Mouse (Mus musculus) forebrain, embryonic 15.5 days (tissue): ENCODE data around the gene Msl1. TPM values are rescaled to one million over a fixed set of nuclear protein-coding genes. Genes with fewer than 3 reads are reported as not detected.
A peak's percentile ranks its signal among the peaks of the same experiment; 100 is the strongest.

ENCODE experiments used
- ATAC-seq: fragments of 200-750 bp; cut with Nextera tagmentation; replicated peaks from 2 replicates; pipeline ENCODE4 v1.8.0; 2017; ENCODE audit warnings: mild to moderate bottlenecking, moderate TSS enrichment, moderate library complexity
- H3K27ac ChIP-seq: fragments of 300-500 bp; sonication (generic); replicated peaks from 2 replicates; pipeline ENCODE4 v1.5.1; 2015; ENCODE audit warnings: mild to moderate bottlenecking, inconsistent platforms
- H3K27me3 ChIP-seq: fragments of 300-500 bp; sonication (generic); 2 replicates; pipeline ENCODE4 v1.6.1; 2015; ENCODE audit warnings: inconsistent platforms
- H3K36me3 ChIP-seq: fragments of 300-500 bp; sonication (generic); 2 replicates; pipeline ENCODE4 v1.6.1; 2015; ENCODE audit warnings: mild to moderate bottlenecking, inconsistent platforms
- H3K4me1 ChIP-seq: fragments of 300-500 bp; sonication (generic); 2 replicates; pipeline ENCODE4 v1.6.1; 2015; ENCODE audit warnings: inconsistent platforms
- H3K4me2 ChIP-seq: fragments of 300-500 bp; sonication (generic); replicated peaks from 2 replicates; pipeline ENCODE4 v1.6.1; 2015; ENCODE audit warnings: mild to moderate bottlenecking, inconsistent platforms
- H3K4me3 ChIP-seq: fragments of 300-500 bp; sonication (generic); 2 replicates; pipeline ENCODE4 v1.5.1; 2015; ENCODE audit warnings: mild to moderate bottlenecking, inconsistent platforms
- H3K9ac ChIP-seq: fragments of 300-500 bp; sonication (generic); replicated peaks from 2 replicates; pipeline ENCODE4 v1.6.1; 2015; ENCODE audit warnings: mild to moderate bottlenecking, inconsistent platforms
- H3K9me3 ChIP-seq: fragments of 300-500 bp; sonication (generic); 2 replicates; pipeline ENCODE4 v1.6.1; 2016; ENCODE audit warnings: inconsistent platforms
- WGBS: fragments of 180-500 bp; shearing (Covaris S2); methylation state at CpG from one replicate; pipeline ENCODE4 v1.1.7; 2015; ENCODE audit warnings: mixed read lengths; 5-methylcytosine and 5-hydroxymethylcytosine counted together
- polyA plus RNA-seq: library from polyadenylated mRNA; unstranded; fragments of >200 nt; fragmentation: Nextera tagmentation; extraction: Ambion mirVana; gene quantifications from 2 replicates; pipeline ENCODE4 v1.2.1, GENCODE M21; 2015

The Msl1 gene
- polyA plus RNA-seq, 1 experiment from 2014 or later = 31.7 TPM

GRCm38 (mm10) chr11:98773635-98774295, 21.6 kb upstream of the Msl1 start:
- peaks cover 60% of the 10 kb centered on the region for H3K4me1 ChIP-seq
- WGBS = under 1% methylated on average over 37 of the region's 37 CpGs
- peak overlapping the region; percentile 51; the same call in 1 of the 2 replicates for H3K9ac ChIP-seq
- no peaks in the 10 kb centered on the region for H3K9me3 ChIP-seq
- peaks cover 24% of the 10 kb centered on the region for H3K36me3 ChIP-seq
- H3K27me3 ChIP-seq = no peaks in the 10 kb centered on the region
- peak overlapping the region; percentile 40 for H3K4me3 ChIP-seq
- peak overlapping the region; percentile 73; the same call in 1 of the 2 replicates for H3K27ac ChIP-seq
- peak; percentile 67 for ATAC-seq
- peak overlapping the region; percentile 88 for H3K4me2 ChIP-seq

GRCm38 (mm10) chr11:98774582-98775347, 20.6 kb upstream of the Msl1 start, which contains the start of gene Nr1d1:
Nr1d1 (minus strand) TSS chr11:98775333.
- peak within 1 kb of the TSS; percentile 40 for H3K4me3 ChIP-seq
- H3K27ac ChIP-seq = peak within 1 kb of the TSS; percentile 73
- peaks cover 14% of the 10 kb centered on the region for H3K36me3 ChIP-seq
- H3K4me1 ChIP-seq = peaks cover 53% of the 10 kb centered on the region
- H3K9me3 ChIP-seq = no peaks in the 10 kb centered on the region
- H3K9ac ChIP-seq = peak within 1 kb of the TSS; percentile 51
- 1% methylated on average over 22 of the region's 22 CpGs for WGBS
- no peaks in the 10 kb centered on the region for H3K27me3 ChIP-seq
- H3K4me2 ChIP-seq = peak within 1 kb of the TSS; percentile 88
- ATAC-seq = peak; percentile 26; the same call in 1 of the 2 replicates

GRCm38 (mm10) chr11:98775348-98776051, 19.8 kb upstream of the Msl1 start:
- peak; percentile 87 for ATAC-seq
- Histone ChIP-seq H3K9me3 (no peaks in the 10 kb centered on the region), H3K9ac (0 out of 2 replicates have a peak overlapping the region, but pooled peaks have one; percentile 1), H3K4me1 (peaks cover 48% of the 10 kb centered on the region), H3K4me2 (peak overlapping the region; percentile 88), H3K36me3 (peaks cover 7% of the 10 kb centered on the region), H3K27me3 (no peaks in the 10 kb centered on the region), H3K27ac (peak overlapping the region; percentile 73), H3K4me3 (peak overlapping the region; percentile 40)
- WGBS = 8% methylated on average over 15 of the region's 15 CpGs

GRCm38 (mm10) chr11:98776052-98776764, 19.1 kb upstream of the Msl1 start:
- Histone ChIP-seq H3K27ac (peak overlapping the region; percentile 45), H3K9ac (no peak overlapping the region)

GRCm38 (mm10) chr11:98776843-98777590, 18.3 kb upstream of the Msl1 start:
- WGBS = 9% methylated on average over 9 of the region's 9 CpGs
- H3K4me3 ChIP-seq = no peak overlapping the region
- no peaks in the 10 kb centered on the region for H3K27me3 ChIP-seq
- peaks cover 54% of the 10 kb centered on the region for H3K4me1 ChIP-seq
- H3K4me2 ChIP-seq = no peak overlapping the region
- peak overlapping the region; percentile 6 for H3K27ac ChIP-seq
- no peak overlapping the region for H3K9ac ChIP-seq
- no peaks in the 10 kb centered on the region for H3K36me3 ChIP-seq
- no peaks in the 10 kb centered on the region for H3K9me3 ChIP-seq
- ATAC-seq = no peak

More at GRCm38 (mm10) chr11:98776052-98776764, 19.1 kb upstream of the Msl1 start:
- Histone ChIP-seq H3K36me3 (peaks cover 2% of the 10 kb centered on the region; the same call in 1 of the 2 replicates), H3K4me1 (peaks cover 46% of the 10 kb centered on the region), H3K9me3 (no peaks in the 10 kb centered on the region), H3K27me3 (no peaks in the 10 kb centered on the region), H3K4me2 (no peak overlapping the region), H3K4me3 (no peak overlapping the region)
- no peak for ATAC-seq
- 54% methylated on average over 12 of the region's 12 CpGs for WGBS

- no peak overlapping the region for H3K27ac ChIP-seq
- H3K4me2 ChIP-seq = no peak overlapping the region
- H3K4me1 ChIP-seq = peaks cover 57% of the 10 kb centered on the region
- H3K9ac ChIP-seq = no peak overlapping the region
- no peaks in the 10 kb centered on the region for H3K27me3 ChIP-seq
- ATAC-seq = no peak
- H3K4me3 ChIP-seq = no peak overlapping the region
- no peaks in the 10 kb centered on the region for H3K9me3 ChIP-seq
- H3K36me3 ChIP-seq = no peaks in the 10 kb centered on the region
Measured at GRCm38 (mm10) chr11:98777888-98778287, 17.4 kb upstream of the Msl1 start.

- no peaks in the 10 kb centered on the region for H3K36me3 ChIP-seq
- peak overlapping the region; percentile 21; the same call in 1 of the 2 replicates for H3K4me2 ChIP-seq
- 12% methylated on average over 14 of the region's 14 CpGs for WGBS
- H3K9me3 ChIP-seq = no peaks in the 10 kb centered on the region
- no peak overlapping the region for H3K4me3 ChIP-seq
- ATAC-seq = peak; percentile 41
- H3K27me3 ChIP-seq = no peaks in the 10 kb centered on the region
- H3K27ac ChIP-seq = peak overlapping the region; percentile 88
- H3K4me1 ChIP-seq = peaks cover 55% of the 10 kb centered on the region
- H3K9ac ChIP-seq = no peak overlapping the region
Measured at GRCm38 (mm10) chr11:98781851-98782512, 13.3 kb upstream of the Msl1 start.

- no peaks in the 10 kb centered on the region for H3K9me3 ChIP-seq
- WGBS = 4% methylated on average over 17 of the region's 17 CpGs
- no peaks in the 10 kb centered on the region for H3K36me3 ChIP-seq
- H3K4me3 ChIP-seq = no peak overlapping the region
- ATAC-seq = 0 out of 2 replicates have a peak, but pooled peaks have one; percentile 2
- peaks cover 56% of the 10 kb centered on the region for H3K4me1 ChIP-seq
- peak overlapping the region; percentile 88 for H3K27ac ChIP-seq
- peak overlapping the region; percentile 28 for H3K9ac ChIP-seq
- peak overlapping the region; percentile 40 for H3K4me2 ChIP-seq
- H3K27me3 ChIP-seq = no peaks in the 10 kb centered on the region
Measured at GRCm38 (mm10) chr11:98782651-98783235, 12.6 kb upstream of the Msl1 start.

GRCm38 (mm10) chr11:98783236-98783696, 12.1 kb upstream of the Msl1 start:
- H3K9me3 ChIP-seq = no peaks in the 10 kb centered on the region
- H3K36me3 ChIP-seq = no peaks in the 10 kb centered on the region
- WGBS = under 1% methylated on average over 20 of the region's 20 CpGs
- no peaks in the 10 kb centered on the region for H3K27me3 ChIP-seq
- peak overlapping the region; percentile 40 for H3K4me2 ChIP-seq
- peak; percentile 55; the same call in 1 of the 2 replicates for ATAC-seq
- H3K4me3 ChIP-seq = no peak overlapping the region
- H3K4me1 ChIP-seq = peaks cover 58% of the 10 kb centered on the region
- peak overlapping the region; percentile 88 for H3K27ac ChIP-seq
- peak overlapping the region; percentile 28 for H3K9ac ChIP-seq

- WGBS = 77% methylated on average over 4 of the region's 4 CpGs
- H3K27me3 ChIP-seq = no peaks in the 10 kb centered on the region
- H3K4me3 ChIP-seq = no peak overlapping the region
- H3K27ac ChIP-seq = no peak overlapping the region
- H3K4me2 ChIP-seq = no peak overlapping the region
- peaks cover 65% of the 10 kb centered on the region for H3K4me1 ChIP-seq
- H3K9ac ChIP-seq = no peak overlapping the region
- ATAC-seq = no peak
- H3K36me3 ChIP-seq = no peaks in the 10 kb centered on the region
- no peaks in the 10 kb centered on the region for H3K9me3 ChIP-seq
Measured at GRCm38 (mm10) chr11:98784139-98784538, 11.2 kb upstream of the Msl1 start.
